Mouse (Mus musculus) splenic B cell, adult 2 months (primary cell): ENCODE results near the gene Dad1.

Source experiments
- DNase-seq: peaks from one replicate; pipeline ENCODE4 v3.0.0-alpha.2; 2011; ENCODE audit warnings: low read depth, low spot score
- H3K27me3 ChIP-seq: 2 replicates; pipeline ENCODE4 v1.6.1; 2012; ENCODE audit warnings: mild to moderate bottlenecking, low read length, moderate library complexity, mixed read lengths; ENCODE audit not compliant: control insufficient read depth, poor library complexity, insufficient read depth, severe bottlenecking
- H3K36me3 ChIP-seq: 2 replicates; pipeline ENCODE4 v1.6.1; 2012; ENCODE audit warnings: mild to moderate bottlenecking, low read length, moderate library complexity, mixed read lengths; ENCODE audit not compliant: control insufficient read depth, poor library complexity, insufficient read depth, severe bottlenecking

The Dad1 gene

GRCm38 (mm10) chr14:54253741-54254291 lies at the start of gene Dad1, which contains the start of gene Abhd4:
Gene Dad1 (minus strand): TSS chr14:54254104.
Gene Abhd4 (plus strand): TSS chr14:54254188.
- peak; percentile 99 for DNase-seq
- Histone ChIP-seq H3K36me3 (0 out of 2 replicates have a peak, but pooled peaks cover under 1% of the 10 kb centered on the region), H3K27me3 (no peaks in the 10 kb centered on the region)

- Histone ChIP-seq H3K27me3 (no peaks in the 10 kb centered on the region), H3K36me3 (no peaks in the 10 kb centered on the region)
- no peak for DNase-seq
Observed at GRCm38 (mm10) chr14:54300676-54301075, 46.8 kb upstream of the Dad1 start.

GRCm38 (mm10) chr14:54300136-54300535 lies 46.2 kb upstream of the Dad1 start:
- Histone ChIP-seq H3K27me3 (no peaks in the 10 kb centered on the region), H3K36me3 (no peaks in the 10 kb centered on the region)
- DNase-seq = no peak

GRCm38 (mm10) chr14:54284839-54285238 lies 30.9 kb upstream of the Dad1 start, which contains the start of gene Olfr49:
Gene Olfr49 (minus strand): TSS chr14:54284939.
- no peak for DNase-seq
- no peaks in the 10 kb centered on the region for H3K36me3 ChIP-seq

GRCm38 (mm10) chr14:54276446-54276845 lies 22.5 kb upstream of the Dad1 start:
- DNase-seq = no peak
- no peaks in the 10 kb centered on the region for H3K27me3 ChIP-seq
- no peaks in the 10 kb centered on the region for H3K36me3 ChIP-seq

More at GRCm38 (mm10) chr14:54284839-54285238, 30.9 kb upstream of the Dad1 start, which contains the start of gene Olfr49:
- H3K27me3 ChIP-seq = no peaks in the 10 kb centered on the region

- H3K27me3 ChIP-seq = no peaks in the 10 kb centered on the region
- no peaks in the 10 kb centered on the region for H3K36me3 ChIP-seq
- DNase-seq = no peak
Observed at GRCm38 (mm10) chr14:54272696-54273095, 18.8 kb upstream of the Dad1 start.

- H3K27me3 ChIP-seq = no peaks in the 10 kb centered on the region
- no peak for DNase-seq
Observed at GRCm38 (mm10) chr14:54271976-54272606, 18.2 kb upstream of the Dad1 start.

GRCm38 (mm10) chr14:54270413-54270812 lies 16.5 kb upstream of the Dad1 start:
- DNase-seq = no peak
- H3K27me3 ChIP-seq = no peaks in the 10 kb centered on the region
- no peaks in the 10 kb centered on the region for H3K36me3 ChIP-seq

More at GRCm38 (mm10) chr14:54271976-54272606, 18.2 kb upstream of the Dad1 start:
- H3K36me3 ChIP-seq = no peaks in the 10 kb centered on the region

- Histone ChIP-seq H3K27me3 (no peaks in the 10 kb centered on the region), H3K36me3 (no peaks in the 10 kb centered on the region)
- DNase-seq = no peak
Observed at GRCm38 (mm10) chr14:54269566-54269965, 15.7 kb upstream of the Dad1 start.

GRCm38 (mm10) chr14:54267966-54268365 lies 14.1 kb upstream of the Dad1 start:
- Histone ChIP-seq H3K27me3 (no peaks in the 10 kb centered on the region), H3K36me3 (no peaks in the 10 kb centered on the region)
- no peak for DNase-seq

GRCm38 (mm10) chr14:54265951-54266350 lies 12.0 kb upstream of the Dad1 start:
- Histone ChIP-seq H3K27me3 (no peaks in the 10 kb centered on the region), H3K36me3 (no peaks in the 10 kb centered on the region)
- DNase-seq = no peak

GRCm38 (mm10) chr14:54265093-54265492 lies 11.2 kb upstream of the Dad1 start:
- Histone ChIP-seq H3K27me3 (no peaks in the 10 kb centered on the region), H3K36me3 (no peaks in the 10 kb centered on the region)
- no peak for DNase-seq

- no peak for DNase-seq
- no peaks in the 10 kb centered on the region for H3K36me3 ChIP-seq
- H3K27me3 ChIP-seq = no peaks in the 10 kb centered on the region
Observed at GRCm38 (mm10) chr14:54264231-54264630, 10.3 kb upstream of the Dad1 start.

- Histone ChIP-seq H3K27me3 (no peaks in the 10 kb centered on the region), H3K36me3 (no peaks in the 10 kb centered on the region)
- no peak for DNase-seq
Observed at GRCm38 (mm10) chr14:54263099-54263498, 9.2 kb upstream of the Dad1 start.

- Histone ChIP-seq H3K36me3 (no peaks in the 10 kb centered on the region), H3K27me3 (no peaks in the 10 kb centered on the region)
- DNase-seq = no peak
Observed at GRCm38 (mm10) chr14:54262622-54263021, 8.7 kb upstream of the Dad1 start.
